Mouse (Mus musculus) ovary, adult 18-20 months (tissue): ENCODE data around the gene Prm3.
A peak's percentile ranks its signal among the peaks of the same experiment; 100 is the strongest.
"Not testable (repeated sequence)": the region's sequence is repeated elsewhere in the genome, so short reads cannot be mapped to it uniquely, and the experiment has no call there.

Experiments used
- DNase-seq: peaks from one replicate; pipeline ENCODE4 v3.0.0; 2022; ENCODE audit warnings: low spot score, mixed read lengths

Prm3 gene

DNA sequence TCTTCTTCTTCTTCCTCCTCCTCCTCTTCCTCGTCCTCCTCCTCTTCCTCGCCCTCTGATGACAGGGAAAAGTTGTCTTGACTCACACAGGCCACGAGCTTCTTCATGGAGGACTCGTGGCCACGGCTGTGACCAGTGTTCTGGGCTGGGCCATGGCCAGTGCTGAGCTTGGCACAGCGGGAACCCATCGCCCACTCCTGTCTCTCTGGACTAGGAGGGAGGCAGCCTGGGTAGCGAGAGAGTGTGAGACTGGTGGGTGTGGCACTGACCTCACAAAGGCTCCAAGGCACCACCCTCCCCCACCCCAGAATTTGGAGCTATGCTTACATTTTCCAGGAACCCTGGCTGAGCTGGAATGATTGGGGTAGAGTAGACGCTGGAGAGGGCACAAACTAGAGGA, at the start of gene Prm3:
Gene Prm3 (minus strand): TSS at position 213 of the 400 bp plus-strand sequence.
- no peak for DNase-seq

DNA sequence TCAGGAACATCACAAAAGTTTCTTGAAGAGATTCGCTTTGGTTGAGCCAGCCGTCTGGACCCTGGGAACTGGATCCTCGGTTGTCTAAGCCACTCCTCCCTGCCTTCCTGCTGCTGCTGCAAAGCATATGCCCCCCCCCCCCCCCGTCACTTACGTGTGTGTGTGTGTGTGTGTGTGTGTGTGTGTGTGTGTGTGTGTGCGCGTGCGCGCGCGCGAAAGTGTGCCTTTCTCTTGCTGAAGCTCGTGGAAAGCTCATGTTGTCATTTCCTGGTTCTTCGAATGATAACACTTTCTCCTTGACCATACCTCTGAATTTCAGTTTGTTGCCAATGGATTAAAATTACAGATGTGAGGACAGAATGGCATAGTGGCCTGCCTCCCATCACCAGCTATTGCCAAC, 49.3 kb upstream of the Prm3 start:
- no peak for DNase-seq

DNA sequence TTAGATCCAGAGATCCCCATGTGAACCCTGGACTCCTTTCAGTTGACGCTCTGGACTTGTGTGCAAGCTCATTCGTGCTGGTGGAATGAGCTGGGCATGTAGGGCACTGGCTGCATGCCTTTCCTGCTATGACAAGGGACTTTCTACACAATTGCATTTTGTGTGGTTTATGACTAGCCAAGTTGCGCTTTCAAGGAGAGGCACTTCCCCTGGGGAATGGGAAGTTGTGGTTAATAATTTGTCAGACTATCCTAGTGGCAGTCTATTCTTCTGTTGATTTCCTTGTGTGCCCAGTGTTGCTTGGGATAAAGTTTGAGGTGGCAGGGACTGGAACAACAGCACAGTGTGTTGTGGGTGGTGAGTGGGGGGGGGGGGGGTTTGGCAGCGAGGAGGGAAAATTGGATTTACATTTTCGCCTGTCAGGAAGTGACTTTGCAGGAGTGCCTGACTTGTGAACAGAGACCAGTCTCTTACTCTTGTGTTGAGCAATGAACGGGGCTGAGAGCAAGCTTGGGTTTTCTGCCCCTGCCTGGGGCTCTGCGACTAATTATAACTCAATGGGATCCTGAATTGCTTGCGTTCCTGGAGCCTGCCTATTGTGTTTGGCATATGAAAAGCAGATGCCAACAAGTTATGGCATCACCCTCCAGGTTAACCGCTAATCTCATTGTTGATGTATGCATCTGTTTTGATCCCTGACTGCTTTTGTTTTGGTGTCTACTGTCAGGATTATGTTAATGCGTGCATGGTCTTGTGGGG, 48.0 kb upstream of the Prm3 start:
- no peak for DNase-seq

DNA sequence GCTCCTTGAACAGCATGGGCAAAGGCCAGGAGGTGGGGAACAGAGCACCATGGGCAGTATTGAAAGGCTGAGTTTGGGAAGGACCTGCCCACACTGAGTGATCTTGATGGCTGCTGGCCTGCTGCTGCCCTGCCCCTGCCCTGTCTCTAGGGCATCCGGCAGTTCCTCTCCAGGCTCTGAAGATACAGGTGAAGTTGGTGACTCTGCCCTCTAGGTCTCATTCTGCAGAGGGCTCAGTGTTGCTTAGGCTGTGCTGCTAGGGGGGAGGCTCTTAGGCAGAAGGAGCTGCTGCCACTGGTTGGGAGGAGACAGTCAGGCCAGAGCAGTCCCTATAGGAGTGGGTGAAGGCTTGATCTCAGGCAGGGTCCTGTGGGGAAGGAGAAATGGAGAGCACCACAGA, 47.2 kb upstream of the Prm3 start:
- no peak for DNase-seq

DNA sequence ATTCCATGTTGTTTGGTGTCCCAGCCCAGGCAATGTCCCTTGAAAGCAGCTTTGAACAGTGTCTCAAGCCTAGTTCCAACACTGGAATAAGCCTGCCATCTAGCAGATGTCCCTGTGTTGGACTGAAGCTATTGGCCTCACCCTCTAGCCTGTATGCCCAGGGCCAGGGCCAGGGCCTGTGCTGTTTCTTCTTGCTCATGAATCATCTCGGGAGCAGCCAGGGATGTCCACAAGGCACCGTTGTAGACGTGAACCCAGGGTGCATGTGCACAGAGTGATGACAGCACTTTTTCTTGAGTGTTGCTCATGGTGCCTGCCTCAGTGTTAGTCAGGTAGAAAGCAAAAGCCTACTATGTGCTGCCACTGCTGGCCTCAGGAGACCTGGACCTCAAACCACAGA, 46.5 kb upstream of the Prm3 start:
- no peak for DNase-seq

DNA sequence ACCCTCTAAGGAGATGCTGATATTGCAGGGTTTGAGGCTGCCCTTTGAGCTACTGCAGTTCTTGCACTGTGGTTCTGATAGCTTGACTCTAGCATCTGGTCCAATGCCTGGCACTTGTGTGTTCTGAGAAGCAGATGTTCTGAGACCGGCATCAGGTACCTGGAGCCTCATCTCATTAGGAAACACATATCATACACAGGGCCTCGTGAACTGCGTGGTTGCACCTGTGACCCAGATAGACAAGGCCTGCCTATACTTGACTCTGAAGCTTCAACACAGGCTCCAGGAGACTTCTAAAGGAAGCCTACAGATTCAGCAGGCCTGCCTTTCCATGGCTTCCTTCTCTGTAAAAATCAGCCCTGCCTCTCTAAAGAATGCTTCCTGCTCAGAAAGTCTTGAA, 45.7 kb upstream of the Prm3 start:
- DNase-seq = no peak

DNA sequence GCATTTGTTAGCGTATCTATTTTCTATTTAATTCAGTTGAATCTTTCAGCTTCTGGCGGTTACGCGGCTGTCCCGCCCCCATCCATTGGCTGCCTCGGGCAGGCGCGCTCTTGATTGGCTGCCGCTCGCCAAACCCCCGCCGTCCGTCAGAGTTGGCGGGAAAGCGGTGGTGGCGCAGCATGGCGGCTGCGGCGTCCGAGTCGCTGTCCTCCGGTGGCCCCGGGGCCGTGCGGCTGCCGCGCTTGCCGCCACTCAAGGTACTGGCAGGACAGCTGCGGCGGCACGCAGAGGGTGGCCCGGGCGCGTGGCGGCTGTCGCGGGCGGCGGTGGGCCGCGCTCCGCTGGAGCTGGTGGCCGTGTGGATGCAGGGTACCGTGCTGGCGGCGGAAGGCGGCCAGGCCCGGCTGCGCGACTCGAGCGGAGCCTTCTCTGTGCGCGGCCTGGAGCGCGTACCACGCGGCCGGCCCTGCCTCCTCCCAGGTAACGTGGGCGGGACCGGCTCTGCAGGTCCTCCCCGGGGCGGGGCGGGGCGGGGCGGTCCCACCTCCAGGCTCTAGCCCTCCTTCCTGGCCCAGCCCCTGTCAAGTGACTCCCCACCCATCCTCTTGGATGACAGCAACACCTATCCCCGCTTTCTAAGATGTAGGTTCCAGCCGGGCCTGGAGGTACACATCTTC, 44.3 kb upstream of the Prm3 start, which contains the start of gene Rmi2:
Gene Rmi2 (plus strand): TSS at position 149 of the 677 bp plus-strand sequence.
- peak; percentile 76 for DNase-seq

DNA sequence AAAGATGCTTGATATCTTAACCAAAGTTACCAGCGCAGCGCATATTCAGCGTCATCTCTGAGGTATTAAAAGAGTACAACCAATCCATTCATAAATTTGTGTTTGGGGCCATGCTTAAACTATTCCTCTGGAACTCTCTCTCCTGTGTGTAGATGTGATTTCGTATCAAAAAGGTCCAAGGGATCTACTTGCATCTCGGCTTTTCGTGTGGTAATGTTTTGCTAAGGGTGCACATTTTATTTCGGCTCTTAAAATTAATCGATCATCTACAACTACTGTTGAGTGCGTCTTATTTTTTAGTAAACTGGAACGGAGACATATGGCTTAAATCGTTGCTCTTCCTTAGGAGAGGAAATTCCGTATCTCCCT, 43.8 kb upstream of the Prm3 start:
- DNase-seq = no peak

DNA sequence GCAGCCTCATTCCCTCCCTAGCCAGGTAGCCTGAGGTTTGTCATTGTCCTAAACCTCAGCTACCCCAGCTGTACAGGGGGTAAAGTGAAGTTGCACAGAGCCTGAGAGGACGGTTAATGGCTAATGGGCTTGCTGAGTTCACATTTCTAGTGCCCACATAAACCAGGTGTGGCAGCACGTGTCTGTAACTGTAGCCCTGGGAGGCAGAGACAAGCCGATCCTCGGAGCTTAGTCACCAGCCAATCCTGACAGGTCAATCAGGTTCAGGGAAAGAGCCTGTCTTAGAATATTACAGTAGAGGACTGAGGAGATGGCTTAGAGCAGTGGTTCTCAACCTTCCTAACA, 37.7 kb upstream of the Prm3 start:
- DNase-seq = no peak

DNA sequence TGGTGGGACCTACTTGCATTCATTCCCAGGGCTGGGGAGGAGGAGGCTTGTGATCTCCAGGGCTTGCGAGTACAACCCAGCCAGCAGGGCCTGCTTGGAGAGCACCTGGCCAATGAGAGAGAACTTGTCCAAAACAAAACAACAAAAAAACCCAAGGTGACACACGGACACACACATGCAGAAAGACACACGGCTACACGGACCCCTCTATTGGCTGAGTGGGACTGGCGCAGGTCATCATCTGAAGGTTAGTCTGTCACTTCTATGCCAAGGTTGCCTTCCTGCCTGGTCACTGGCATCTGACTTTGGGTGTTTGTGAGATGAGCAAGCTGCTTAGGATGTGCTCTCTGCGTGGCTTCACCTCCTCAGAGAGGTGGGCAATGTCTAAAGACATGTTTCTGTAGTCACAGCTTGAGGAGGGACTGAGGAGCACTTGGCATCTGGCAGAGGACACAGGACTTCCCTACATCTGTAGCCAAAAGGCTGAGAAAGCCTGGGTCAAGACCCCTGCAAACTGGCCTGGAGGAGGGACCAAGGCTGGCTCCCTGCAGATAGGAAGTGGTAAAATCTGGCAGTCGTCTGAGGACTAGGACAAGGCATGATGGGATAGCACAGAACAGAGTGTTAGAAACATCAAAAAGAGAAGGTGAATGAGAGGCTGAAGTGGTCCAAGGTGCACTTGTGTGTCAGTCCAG, 37.2 kb upstream of the Prm3 start:
- DNase-seq = no peak

DNA sequence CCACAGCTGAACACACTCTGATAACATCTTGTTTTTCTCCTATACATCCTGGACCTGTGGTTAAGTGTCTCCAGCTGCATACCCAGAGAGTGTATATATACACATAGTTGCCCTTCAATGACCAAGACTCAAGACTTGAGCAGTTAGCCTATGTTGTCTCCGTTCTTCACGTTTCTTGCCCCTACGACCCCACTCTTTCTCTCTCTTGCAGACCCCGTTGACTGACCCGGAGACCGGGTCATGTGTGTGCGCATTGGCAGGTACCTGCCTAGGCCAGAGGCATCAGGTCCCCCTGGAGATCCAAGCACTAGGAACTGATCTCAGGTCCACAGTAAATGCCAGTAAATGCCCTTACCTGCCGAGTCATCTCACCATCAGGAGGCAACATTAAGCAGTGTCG, 36.6 kb upstream of the Prm3 start:
- DNase-seq = no peak

DNA sequence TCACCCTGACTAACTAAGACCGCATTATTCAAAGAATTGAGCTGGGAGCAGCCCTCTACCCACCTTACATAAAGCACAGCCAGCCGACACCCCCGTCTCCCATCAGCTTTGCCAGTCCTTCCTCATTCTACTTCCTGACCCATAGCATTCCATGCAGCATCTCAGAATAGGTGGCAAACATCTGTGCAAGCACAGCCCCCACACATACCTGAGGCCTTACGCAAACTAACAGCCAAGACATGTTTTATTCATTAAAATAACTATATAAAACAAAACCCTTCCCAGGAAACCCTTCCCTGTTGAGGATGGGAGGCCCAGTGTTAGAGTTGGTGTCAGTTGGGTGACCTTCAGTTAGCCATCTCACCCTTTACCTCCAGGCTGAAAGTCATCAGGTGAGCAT, 35.1 kb upstream of the Prm3 start:
- DNase-seq = no peak

DNA sequence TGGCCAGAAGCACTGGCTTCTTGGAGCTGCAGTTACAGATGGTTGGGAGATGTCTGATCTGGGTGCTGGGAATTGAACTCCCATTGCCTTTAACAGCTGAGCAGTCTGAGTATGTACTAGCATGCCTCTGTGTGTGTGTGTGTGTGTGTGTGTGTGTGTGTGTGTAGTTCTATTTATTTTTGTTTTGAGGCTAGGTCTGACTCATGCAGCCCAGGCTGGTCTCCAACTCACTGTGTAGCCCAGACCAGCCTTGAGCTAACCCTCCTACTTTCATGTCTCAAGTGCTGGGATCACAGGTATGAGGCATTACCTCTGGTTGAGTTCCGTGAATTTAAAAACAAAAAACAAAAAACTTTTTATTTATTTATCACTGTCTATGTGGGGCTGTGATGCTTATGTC, 33.8 kb upstream of the Prm3 start:
- no peak for DNase-seq

DNA sequence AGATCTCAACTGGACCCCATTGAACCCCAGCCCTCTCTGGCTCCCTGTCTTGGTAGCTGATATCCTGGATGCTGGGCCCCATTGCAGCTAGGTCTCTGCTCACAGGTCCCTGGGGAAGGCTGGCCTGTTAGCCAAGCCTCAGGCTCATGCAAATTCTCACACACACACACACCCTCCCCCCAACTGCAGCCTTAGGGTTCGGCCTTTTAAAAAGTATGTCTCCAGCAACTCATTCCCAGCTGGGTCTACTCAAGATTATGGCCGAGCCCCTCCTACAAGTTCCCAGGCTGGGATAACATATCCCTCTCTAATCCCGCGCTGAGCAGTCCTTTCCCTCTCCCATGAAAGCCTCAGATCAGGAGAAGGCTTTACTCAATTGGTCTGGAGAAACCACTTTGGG, 30.7 kb upstream of the Prm3 start:
- no peak for DNase-seq

DNA sequence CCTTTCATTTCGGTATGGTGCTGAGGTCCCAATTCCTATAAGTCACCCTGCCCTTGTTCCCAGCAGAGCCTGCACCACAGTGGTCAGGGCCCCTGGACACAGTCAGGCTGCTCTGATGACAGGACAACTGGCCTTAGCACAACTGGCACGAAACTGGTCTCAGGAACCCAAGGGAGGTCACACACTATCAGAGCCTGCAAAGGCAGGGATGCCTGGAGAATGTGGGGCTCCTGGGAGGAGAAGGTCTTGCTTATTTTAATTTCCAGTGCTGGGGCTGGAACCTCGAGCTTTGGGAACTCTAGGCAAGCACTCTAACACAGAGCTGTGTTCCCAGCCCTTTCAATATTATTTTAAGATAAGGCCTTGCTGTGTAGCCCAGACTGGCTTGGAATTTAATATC, 29.3 kb upstream of the Prm3 start:
- no peak for DNase-seq

DNA sequence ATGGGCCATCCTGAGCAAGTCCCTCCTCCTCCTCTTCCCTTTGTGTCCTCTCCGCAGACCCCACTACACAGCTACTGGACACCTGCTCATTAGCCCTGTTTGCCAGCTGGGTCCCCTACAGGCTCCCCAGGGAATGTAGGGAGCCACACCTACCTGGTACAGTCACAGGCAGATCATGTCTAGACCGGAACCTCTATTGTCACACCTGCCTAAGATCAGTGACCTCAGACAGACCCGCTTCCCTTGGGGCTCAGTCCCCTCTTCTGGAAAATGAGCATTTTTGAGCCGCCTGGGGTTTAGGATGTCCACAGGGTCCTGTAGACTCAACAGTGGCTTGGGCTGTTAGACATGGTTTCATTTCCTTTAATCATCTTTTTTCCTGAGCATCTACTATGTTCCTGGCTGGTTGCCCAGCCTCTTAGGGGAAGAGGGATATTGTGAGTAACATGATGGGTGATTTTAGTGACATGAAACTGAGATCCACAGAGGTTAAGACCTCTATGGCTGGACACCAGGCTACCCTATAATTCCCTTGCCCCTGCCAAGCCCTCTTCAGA, 27.9 kb upstream of the Prm3 start:
- no peak for DNase-seq

DNA sequence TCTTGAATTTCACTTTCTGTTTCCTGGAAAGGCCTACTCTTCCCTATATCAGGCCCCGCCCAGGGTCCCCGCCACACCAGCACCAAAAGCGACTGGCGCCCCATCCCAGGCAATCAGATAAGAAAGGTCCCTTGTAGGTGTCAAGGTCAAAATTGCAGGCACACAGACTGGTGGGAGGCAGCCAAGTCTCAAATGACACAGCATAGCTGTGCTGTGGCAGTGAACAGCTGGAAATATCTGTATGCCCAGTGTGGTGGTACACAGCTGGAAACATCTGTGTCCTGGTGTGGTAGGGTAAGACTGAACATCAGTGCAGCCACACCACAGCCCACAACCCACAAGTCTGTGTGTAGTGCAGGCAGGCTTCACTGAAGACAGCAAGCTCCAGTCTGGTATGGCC, 24.1 kb upstream of the Prm3 start:
- no peak for DNase-seq

DNA sequence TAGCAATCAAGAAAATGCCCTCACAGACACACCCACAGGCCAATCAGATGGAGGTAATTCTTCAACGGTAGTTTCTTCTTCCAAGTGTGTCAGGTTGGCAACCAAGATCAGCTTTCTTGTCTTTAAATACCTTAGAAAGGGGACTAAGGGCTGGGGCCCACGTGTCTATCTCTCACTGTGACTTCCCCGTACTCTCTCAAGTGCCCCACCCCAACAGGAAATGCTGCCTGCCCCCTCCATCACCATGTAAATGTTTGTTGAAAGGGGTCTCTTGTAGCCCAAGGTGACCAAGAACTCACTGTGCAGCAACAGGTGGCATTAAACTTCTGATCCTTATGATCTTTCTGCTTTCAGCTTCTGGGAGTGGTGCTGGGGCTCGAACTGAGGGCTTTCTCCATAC, 23.0 kb upstream of the Prm3 start:
- no peak for DNase-seq

DNA sequence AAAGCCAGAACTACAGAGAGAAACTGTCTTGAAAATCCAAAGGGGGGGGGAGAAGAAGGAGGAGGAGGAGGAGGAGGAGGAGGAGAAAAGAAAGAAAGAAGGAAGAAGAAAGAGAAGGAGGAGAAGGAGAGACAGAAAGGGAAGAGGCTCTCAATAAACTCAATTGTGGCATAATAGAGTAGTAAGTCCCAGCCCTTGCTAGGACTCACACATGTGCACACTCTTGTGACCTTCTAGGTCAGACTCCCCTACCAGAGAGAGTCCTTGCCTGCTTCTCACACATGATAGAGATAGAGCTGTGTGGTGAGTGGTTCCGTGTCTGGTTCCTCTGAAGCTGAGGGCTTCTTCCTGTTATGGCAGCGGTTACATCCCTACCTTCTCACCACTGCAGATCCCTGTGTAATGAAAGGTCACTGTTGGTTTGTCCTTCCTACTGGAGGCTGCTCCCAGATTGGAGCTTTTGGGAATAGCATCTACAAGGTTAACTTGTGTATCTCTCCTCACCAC, 22.2 kb upstream of the Prm3 start, which contains the start of gene Gm11172:
Gene Gm11172 (plus strand): TSS at position 51 of the 507 bp plus-strand sequence.
- DNase-seq = no peak

DNA sequence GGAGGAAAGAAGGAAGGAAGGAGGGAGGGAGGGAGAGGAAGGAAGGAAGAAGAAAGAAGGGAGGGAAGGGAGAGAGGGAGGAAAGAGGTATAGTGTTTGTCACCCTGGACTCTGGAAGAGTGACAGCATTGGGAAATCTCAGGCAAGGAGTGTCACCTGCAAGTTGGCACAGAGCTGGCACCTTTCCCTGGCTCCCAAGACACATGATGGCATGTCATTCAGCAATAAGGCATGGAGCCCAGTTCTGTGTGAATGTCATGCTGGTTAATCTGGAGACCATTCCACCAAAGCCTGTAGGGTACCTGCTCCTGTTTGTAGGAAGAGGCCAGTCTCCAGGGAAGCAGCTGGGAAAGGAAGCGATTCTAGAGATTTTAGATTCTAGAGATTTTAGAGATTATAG, 19.7 kb upstream of the Prm3 start:
- no peak for DNase-seq

DNA sequence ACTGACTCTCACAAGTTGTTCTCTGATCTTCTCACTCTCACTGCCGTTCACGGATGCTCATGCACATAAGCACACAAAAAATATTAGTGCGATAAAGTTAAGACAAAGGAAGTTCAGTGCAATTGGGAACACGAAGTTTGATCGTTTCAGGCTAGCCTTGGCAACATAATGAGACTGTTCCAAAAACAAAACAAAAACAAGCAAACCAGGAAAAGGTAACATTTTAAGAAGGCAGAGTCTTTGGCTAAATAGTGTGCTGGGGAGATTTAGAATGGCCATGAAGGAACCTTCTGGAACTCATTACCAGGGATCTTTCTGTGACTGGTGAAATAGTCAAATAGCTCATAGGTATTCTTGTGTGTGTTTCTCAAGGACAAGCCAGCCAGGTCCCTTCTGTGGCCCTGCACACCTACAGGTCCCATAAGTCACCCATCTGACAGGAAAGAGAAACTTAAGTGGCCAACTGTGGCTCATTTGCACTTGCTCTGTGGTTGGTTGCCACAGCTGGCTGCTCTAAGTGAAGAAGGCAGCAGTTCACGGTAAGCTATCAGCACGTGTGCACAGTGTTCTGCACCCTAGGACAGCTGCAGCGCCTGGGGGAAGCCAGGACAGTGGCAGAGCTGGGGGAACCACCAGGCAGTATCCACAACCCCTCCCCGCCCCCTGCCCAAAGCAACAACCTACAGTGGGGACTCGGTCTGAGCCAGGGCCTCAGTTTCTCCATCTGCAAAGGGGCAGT, 15.2 kb upstream of the Prm3 start, which contains the start of gene Prm1:
Gene Prm1 (minus strand): TSS at position 51 of the 739 bp plus-strand sequence.
- DNase-seq = no peak

DNA sequence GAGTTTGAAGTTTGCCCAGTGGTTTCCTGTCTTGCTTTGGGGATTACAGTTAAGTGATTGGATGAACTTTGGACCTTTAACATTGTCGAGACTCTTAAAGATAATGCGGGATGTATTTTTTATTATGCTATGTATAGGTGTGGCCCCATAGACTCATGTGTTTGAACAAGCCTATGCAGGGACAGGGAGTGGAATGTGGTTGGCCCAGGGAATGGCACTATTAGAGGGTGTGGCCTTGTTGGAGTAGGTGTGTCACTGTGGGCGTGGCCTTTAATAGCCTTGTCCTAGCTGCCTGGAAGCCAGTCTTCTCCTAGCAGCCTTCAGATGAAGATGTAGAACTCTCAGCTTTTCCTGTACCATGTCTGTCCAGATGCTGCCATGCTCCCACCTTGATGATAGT, 11.7 kb upstream of the Prm3 start:
- DNase-seq = not testable (repeated sequence)
